Mouse (Mus musculus): ENCODE measurements around the gene Duxbl3.
"Not testable (repeated sequence)": the region's sequence is repeated elsewhere in the genome, so short reads cannot be mapped to it uniquely, and the experiment has no call there.

Gene Duxbl3

GRCm38 (mm10) chr14:26257756-26258617, at the start of gene Duxbl3:
Gene Duxbl3 (plus strand): TSS chr14:26257962.
- DNase-seq (ENCODE audit: low spot score in 2 of 2), result not testable (repeated sequence)

- DNase-seq (ENCODE audit: low spot score in 2 of 2), result not testable (repeated sequence)
Observed at GRCm38 (mm10) chr14:26216233-26217000, 41.3 kb upstream of the Duxbl3 start.

- not testable (repeated sequence) for DNase-seq (ENCODE audit: low spot score in 2 of 2)
Observed at GRCm38 (mm10) chr14:26237183-26237582, 20.6 kb upstream of the Duxbl3 start.

- DNase-seq (ENCODE audit: low spot score in 2 of 2), result not testable (repeated sequence)
Observed at GRCm38 (mm10) chr14:26258729-26259128, 967 bp downstream of the Duxbl3 start.

GRCm38 (mm10) chr14:26286737-26287136, 29.0 kb downstream of the Duxbl3 start:
- DNase-seq (ENCODE audit: low spot score in 2 of 2), result not testable (repeated sequence)

- DNase-seq (ENCODE audit: low spot score in 2 of 2), result no peak
Observed at GRCm38 (mm10) chr14:26293859-26294258, 36.1 kb downstream of the Duxbl3 start.

GRCm38 (mm10) chr14:26297055-26297454, 39.3 kb downstream of the Duxbl3 start:
- DNase-seq (ENCODE audit: low spot score in 2 of 2), result no peak

GRCm38 (mm10) chr14:26297484-26297883, 39.7 kb downstream of the Duxbl3 start:
- no peak for DNase-seq (ENCODE audit: low spot score in 2 of 2)

- DNase-seq (ENCODE audit: low spot score in 2 of 2), result peak in 1 of 2 experiments; percentile 35
Observed at GRCm38 (mm10) chr14:26303111-26303510, 45.3 kb downstream of the Duxbl3 start.

- peak in 1 of 2 experiments; percentile 15 for DNase-seq (ENCODE audit: low spot score in 2 of 2)
Observed at GRCm38 (mm10) chr14:26306032-26306431, 48.3 kb downstream of the Duxbl3 start.

GRCm38 (mm10) chr14:26308813-26309212, 51.1 kb downstream of the Duxbl3 start:
- DNase-seq (ENCODE audit: low spot score in 2 of 2), result no peak

GRCm38 (mm10) chr14:26309511-26309910, 51.7 kb downstream of the Duxbl3 start:
- DNase-seq (ENCODE audit: low spot score in 2 of 2), result no peak

GRCm38 (mm10) chr14:26316246-26316730, 58.5 kb downstream of the Duxbl3 start:
- no peak for DNase-seq (ENCODE audit: low spot score in 2 of 2)
